Mouse (Mus musculus) CH12.LX (cell line): ENCODE measurements at regions not wholly inside any gene's neighbourhood (a gene's known extent, or its start where the extent isn't known, plus 50 kb on each side); places are given as distances from the start of the nearest gene placed in this dataset.

Experiments used
- DNase-seq: peaks from one replicate; pipeline ENCODE4 v3.0.0-alpha.2; 2013; ENCODE audit errors: extremely low read depth
- H3K27ac ChIP-seq: 2 replicates; pipeline ENCODE4 v1.5.1; 2012; ENCODE audit warnings: low read depth, mild to moderate bottlenecking, control low read depth, moderate library complexity; ENCODE audit not compliant: insufficient read depth
- H3K27me3 ChIP-seq: replicated peaks from 2 replicates; pipeline ENCODE3; 2012; ENCODE audit warnings: inconsistent platforms
- H3K36me3 ChIP-seq, 2 experiments: replicated peaks in 1 of 2; 2 replicates each; pipeline versions ENCODE3 to v1.6.1; 2012; ENCODE audit warnings: inconsistent platforms in 1 of 2, low read length in 1 of 2, mild to moderate bottlenecking in 1 of 2, mixed read lengths in 1 of 2, moderate library complexity in 1 of 2; ENCODE audit not compliant: control insufficient read depth in 1 of 2, insufficient read depth in 1 of 2
- H3K4me1 ChIP-seq, 2 experiments: 2 replicates each; pipeline ENCODE4 v1.6.1; 2012; ENCODE audit warnings: inconsistent platforms in 1 of 2, moderate library complexity in 1 of 2; ENCODE audit not compliant: insufficient read depth in 2 of 2, control insufficient read depth in 1 of 2
- H3K4me2 ChIP-seq: 2 replicates; pipeline ENCODE4 v1.6.1; 2012; ENCODE audit warnings: low read depth, mild to moderate bottlenecking, control low read depth; ENCODE audit not compliant: poor library complexity, insufficient read depth, severe bottlenecking
- H3K4me3 ChIP-seq, 3 experiments: fragments of 150-350 bp in 1 of 3; sonication (generic) in 1 of 3; replicated peaks in 1 of 3; 2 replicates each; pipeline versions ENCODE3 to v1.5.1; 2011 to 2012; ENCODE audit warnings: low read depth in 2 of 3, low read length in 2 of 3, mild to moderate bottlenecking in 2 of 3, moderate library complexity in 2 of 3, control low read depth in 1 of 3, improper control_type of control experiment in 1 of 3, inconsistent platforms in 1 of 3, mixed read lengths in 1 of 3; ENCODE audit not compliant: poor library complexity in 1 of 3
- H3K79me2 ChIP-seq: replicated peaks from 2 replicates; pipeline ENCODE4 v1.6.1; 2012; ENCODE audit warnings: mild to moderate bottlenecking, moderate library complexity; ENCODE audit not compliant: control insufficient read depth, poor library complexity, insufficient read depth, severe bottlenecking; ENCODE audit errors: extremely low read depth
- H3K9ac ChIP-seq: 2 replicates; pipeline ENCODE4 v1.6.1; 2012; ENCODE audit warnings: low read depth, mild to moderate bottlenecking, control low read depth, moderate library complexity; ENCODE audit not compliant: insufficient read depth
- H3K9me3 ChIP-seq: replicated peaks from 2 replicates; pipeline ENCODE3; 2012; ENCODE audit warnings: low read length, inconsistent platforms, mixed read lengths
- CTCF ChIP-seq, 2 experiments: IDR thresholded peaks in 1 of 2; conservative IDR thresholded peaks in 1 of 2; 2 replicates each; pipeline ENCODE4 v1.5.1; 2011 to 2012; ENCODE audit warnings: low read depth in 2 of 2, low read length in 2 of 2, improper control_type of control experiment in 1 of 2, inconsistent platforms in 1 of 2, mild to moderate bottlenecking in 1 of 2, moderate library complexity in 1 of 2
- E2F4 ChIP-seq: IDR thresholded peaks from 2 replicates; pipeline ENCODE4 v1.6.1; 2011; ENCODE audit warnings: low read depth, low read length, improper control_type of control experiment; ENCODE audit not compliant: insufficient replicate concordance
- EP300 ChIP-seq: IDR thresholded peaks from 2 replicates; pipeline ENCODE4 v1.6.1; 2011; ENCODE audit warnings: low read length, improper control_type of control experiment
- ETS1 ChIP-seq: conservative IDR thresholded peaks from 2 replicates; pipeline ENCODE4 v1.6.1; 2012; ENCODE audit warnings: low read depth, mild to moderate bottlenecking, inconsistent platforms, low read length, improper control_type of control experiment, moderate library complexity
- GABPA ChIP-seq: IDR thresholded peaks from 2 replicates; pipeline ENCODE4 v1.6.1; 2012; ENCODE audit warnings: low read depth, low read length, improper control_type of control experiment, inconsistent platforms; ENCODE audit not compliant: insufficient replicate concordance
- JUN ChIP-seq: IDR thresholded peaks from 2 replicates; pipeline ENCODE4 v1.6.1; 2011; ENCODE audit warnings: low read depth, mild to moderate bottlenecking, low read length, improper control_type of control experiment, moderate library complexity; ENCODE audit not compliant: insufficient read depth
- MAFK ChIP-seq: IDR thresholded peaks from 2 replicates; pipeline ENCODE4 v1.6.1; 2011; ENCODE audit warnings: low read length, improper control_type of control experiment; ENCODE audit not compliant: insufficient replicate concordance
- MAZ ChIP-seq: IDR thresholded peaks from 2 replicates; pipeline ENCODE4 v1.6.1; 2012; ENCODE audit warnings: low read depth, mild to moderate bottlenecking, inconsistent platforms, low read length, improper control_type of control experiment, moderate library complexity
- MXI1 ChIP-seq: IDR thresholded peaks from 2 replicates; pipeline ENCODE4 v1.6.1; 2011; ENCODE audit warnings: mild to moderate bottlenecking, low read depth, low read length, improper control_type of control experiment
- MYC ChIP-seq: IDR thresholded peaks from 2 replicates; pipeline ENCODE4 v1.6.1; 2011; ENCODE audit warnings: low read depth, mild to moderate bottlenecking, improper control_type of control experiment, low read length
- NRF1 ChIP-seq: IDR thresholded peaks from 2 replicates; pipeline ENCODE4 v1.6.1; 2014; ENCODE audit warnings: low read depth, mild to moderate bottlenecking, inconsistent platforms, low read length, improper control_type of control experiment, moderate library complexity
- POLR2A ChIP-seq: IDR thresholded peaks from 2 replicates; pipeline ENCODE4 v1.6.1; 2011; ENCODE audit warnings: low read depth, mild to moderate bottlenecking, improper control_type of control experiment, low read length
- POLR2AphosphoS2 ChIP-seq: IDR thresholded peaks from 2 replicates; pipeline ENCODE4 v1.6.1; 2011; ENCODE audit warnings: low read depth, low read length, improper control_type of control experiment
- RCOR1 ChIP-seq: conservative IDR thresholded peaks from 2 replicates; pipeline ENCODE4 v1.6.1; 2012; ENCODE audit warnings: low read depth, mild to moderate bottlenecking, inconsistent platforms, low read length, improper control_type of control experiment
- SMC3 ChIP-seq: IDR thresholded peaks from 2 replicates; pipeline ENCODE4 v1.6.1; 2011; ENCODE audit warnings: low read depth, low read length, improper control_type of control experiment
- UBTF ChIP-seq: IDR thresholded peaks from 2 replicates; pipeline ENCODE4 v1.6.1; 2012; ENCODE audit warnings: low read depth, mild to moderate bottlenecking, inconsistent platforms, low read length, improper control_type of control experiment, moderate library complexity
- ZKSCAN1 ChIP-seq: IDR thresholded peaks from 2 replicates; pipeline ENCODE4 v1.6.1; 2012; ENCODE audit warnings: low read depth, inconsistent platforms, low read length, improper control_type of control experiment, borderline replicate concordance
- dilution Hi-C: fragments of 300-500 bp; cut with MboI; formaldehyde crosslinking; loops from 2 replicates; pipeline ENCODE4 v1.14.3; 2020; ENCODE audit warnings: low sequenced_read_pairs; ENCODE audit not compliant: extremely low pct_unique_long_range_greater_than_20kb, extremely low pct_ligation_motif_present
- in situ Hi-C: fragments of 300-500 bp; cut with MboI; formaldehyde crosslinking; loops from 3 replicates; pipeline ENCODE4 v1.14.3; 2019; ENCODE audit warnings: low sequenced_read_pairs, low pct_ligation_motif_present, low pct_unique_long_range_greater_than_20kb, mixed read lengths

- TF ChIP-seq RCOR1 (no peak), EP300 (peak; percentile 96), ETS1 (peak; percentile 67), POLR2A (0 out of 2 replicates have a peak, but pooled peaks have one; percentile 38), E2F4 (no peak), ZKSCAN1 (no peak)
Measured at GRCm38 (mm10) chr4:82166087-82166486, 539.5 kb downstream of the Nfib start (continued).

GRCm38 (mm10) chr4:82164058-82164457 is 541.5 kb downstream of the Nfib start:
- TF ChIP-seq POLR2A = no peak
- 0 out of 2 replicates have a peak, but pooled peaks have one; percentile 25 for TF ChIP-seq MYC
- no peak for TF ChIP-seq UBTF
- no peak for TF ChIP-seq NRF1
- H3K9ac ChIP-seq = no peak overlapping the region
- no peak overlapping the region for H3K4me3 ChIP-seq
- in situ Hi-C loops = no loop called here
- no peaks in the 10 kb centered on the region for H3K9me3 ChIP-seq
- H3K27me3 ChIP-seq = no peaks in the 10 kb centered on the region
- peaks cover 39 to 69% of the 10 kb centered on the region in 2 experiments for H3K4me1 ChIP-seq
- DNase-seq = no peak
- no peaks in the 10 kb centered on the region for H3K79me2 ChIP-seq
- dilution Hi-C loops = no loop called here
- no peak overlapping the region for H3K4me2 ChIP-seq
- no peaks in the 10 kb centered on the region for H3K36me3 ChIP-seq
- H3K27ac ChIP-seq = no peak overlapping the region

- dilution Hi-C loops (no loop called here), in situ Hi-C loops (no loop called here)
- peaks cover 35 to 50% of the 10 kb centered on the region in 2 experiments for H3K4me1 ChIP-seq
- TF ChIP-seq CTCF (conservative IDR thresholded peaks at IDR 0.05 in 1 of 2, IDR thresholded peaks at IDR 0.05 in 1 of 2; ENCODE audit: low read depth in 2 of 2, low read length in 2 of 2) (no peak), JUN (no peak), UBTF (no peak), RCOR1 (no peak), MYC (no peak), EP300 (no peak), MAZ (no peak), ETS1 (no peak), ZKSCAN1 (no peak), POLR2AphosphoS2 (no peak), E2F4 (no peak), GABPA (no peak), MXI1 (no peak), MAFK (no peak), SMC3 (no peak), POLR2A (no peak)
- TF ChIP-seq, all 38 proteins: peak for 0
- Histone ChIP-seq H3K27ac (peak overlapping the region; percentile 62; the same call in 1 of the 2 replicates), H3K4me2 (peak overlapping the region; percentile 16; the same call in 1 of the 2 replicates), H3K9me3 (no peaks in the 10 kb centered on the region), H3K9ac (no peak overlapping the region), H3K27me3 (no peaks in the 10 kb centered on the region), H3K79me2 (no peaks in the 10 kb centered on the region), H3K36me3 (no peaks in the 10 kb centered on the region), H3K4me3 (no peak overlapping the region)
- no peak for DNase-seq
Measured at GRCm38 (mm10) chr4:82161818-82162217, 543.7 kb downstream of the Nfib start.
